Comparison of ENCODE assay signal across 24 mouse cellular contexts in genomic region chr6:136914234-136914633, GRCm38 (mm10). TPM values are rescaled to one million over a fixed set of nuclear protein-coding genes. Genes with fewer than 3 reads are reported as not detected.
DNase-seq lines count a peak whose midpoint lies in the region; ATAC-seq and TF ChIP-seq lines count a peak whose summit lies in the region.
"Had no signal": no experiment of that assay in that cellular context is flagged by ENCODE, and none has a peak within 500 bp of the region (broad histone marks: within the 10 kb centered on the region; RNA-seq: fewer than 3 reads in every experiment).

No protein-coding gene starts in this region.

- no peak overlapping the region for H3K9ac ChIP-seq in heart, embryonic 11.5 days (ENCODE audit: low read depth, low read length)
- H3K9ac ChIP-seq in heart, adult 2 months (ENCODE audit: low read depth, low read length) = no peak overlapping the region
- H3K9ac ChIP-seq in lung, embryonic 15.5 days = no peak overlapping the region
- H3K9ac ChIP-seq in limb, embryonic 12.5 days (replicated peaks) = no peak overlapping the region
- no peak overlapping the region for H3K9ac ChIP-seq in stomach, postnatal 0 days (ENCODE audit: low read length)
- H3K9ac ChIP-seq in forebrain, postnatal 0 days = no peak overlapping the region

- no peak for TF ChIP-seq CTCF in heart, adult 2 months (IDR thresholded peaks at IDR 0.05)
- no peak for TF ChIP-seq CTCF in stomach, postnatal 0 days (IDR thresholded peaks at IDR 0.05; ENCODE audit: low read depth)
- TF ChIP-seq CTCF in forebrain, postnatal 0 days (IDR thresholded peaks at IDR 0.05; ENCODE audit: low read depth) = no peak

- H3K4me2 ChIP-seq in heart, embryonic 11.5 days = no peak overlapping the region
- no peak overlapping the region for H3K4me2 ChIP-seq in lung, embryonic 15.5 days
- 0 out of 2 replicates have a peak overlapping the region, but pooled peaks have one; percentile 50 for H3K4me2 ChIP-seq in limb, embryonic 12.5 days
- no peak overlapping the region for H3K4me2 ChIP-seq in stomach, postnatal 0 days (replicated peaks; ENCODE audit: low read depth)
- H3K4me2 ChIP-seq in forebrain, postnatal 0 days (ENCODE audit: low read depth) = no peak overlapping the region

- no peaks in the 10 kb centered on the region for H3K27me3 ChIP-seq in heart, embryonic 11.5 days (ENCODE audit: control insufficient read depth, insufficient read depth, low read length)
- no peaks in the 10 kb centered on the region for H3K27me3 ChIP-seq in heart, adult 2 months (ENCODE audit: control insufficient read depth, insufficient read depth, low read length)
- H3K27me3 ChIP-seq in lung, embryonic 15.5 days = no peaks in the 10 kb centered on the region
- no peaks in the 10 kb centered on the region for H3K27me3 ChIP-seq in limb, embryonic 12.5 days
- no peaks in the 10 kb centered on the region for H3K27me3 ChIP-seq in stomach, postnatal 0 days (ENCODE audit: control insufficient read depth, insufficient read depth, low read length)
- no peaks in the 10 kb centered on the region for H3K27me3 ChIP-seq in forebrain, postnatal 0 days (ENCODE audit: insufficient read depth, low read length)
- H3K27me3 ChIP-seq: megakaryocyte, embryonic 14.5 days had no signal

- no peak for TF ChIP-seq POLR2A in heart, adult 2 months (IDR thresholded peaks at IDR 0.05; ENCODE audit: insufficient read depth, low read depth, low read length)

- no peak overlapping the region for H3K4me3 ChIP-seq in heart, embryonic 11.5 days (ENCODE audit: low read depth, low read length)
- H3K4me3 ChIP-seq in heart, adult 2 months = no peak overlapping the region
- H3K4me3 ChIP-seq in lung, embryonic 15.5 days = no peak overlapping the region
- no peak overlapping the region for H3K4me3 ChIP-seq in limb, embryonic 12.5 days (replicated peaks)
- no peak overlapping the region for H3K4me3 ChIP-seq in stomach, postnatal 0 days (ENCODE audit: low read depth, low read length)
- H3K4me3 ChIP-seq in forebrain, postnatal 0 days (ENCODE audit: low read depth, low read length) = no peak overlapping the region
- H3K4me3 ChIP-seq: erythroblast, embryonic 14.5 days; megakaryocyte, embryonic 14.5 days had no signal

- H3K36me3 ChIP-seq in heart, embryonic 11.5 days (ENCODE audit: control insufficient read depth, insufficient read depth, low read length) = no peaks in the 10 kb centered on the region
- no peaks in the 10 kb centered on the region; the same call in 1 of the 2 replicates for H3K36me3 ChIP-seq in heart, adult 2 months (ENCODE audit: control insufficient read depth, insufficient read depth, low read length)
- no peaks in the 10 kb centered on the region for H3K36me3 ChIP-seq in lung, embryonic 15.5 days
- no peaks in the 10 kb centered on the region for H3K36me3 ChIP-seq in limb, embryonic 12.5 days
- no peaks in the 10 kb centered on the region for H3K36me3 ChIP-seq in stomach, postnatal 0 days (ENCODE audit: control insufficient read depth, insufficient read depth, low read length)
- no peaks in the 10 kb centered on the region for H3K36me3 ChIP-seq in forebrain, postnatal 0 days (ENCODE audit: insufficient read depth)
- H3K36me3 ChIP-seq: hindbrain, embryonic 10.5 days had no signal

- H3K27ac ChIP-seq in heart, embryonic 11.5 days (ENCODE audit: low read depth, low read length) = 0 out of 2 replicates have a peak overlapping the region, but pooled peaks have one; percentile 1
- H3K27ac ChIP-seq in heart, adult 2 months = no peak overlapping the region; the same call in 1 of the 2 replicates
- H3K27ac ChIP-seq in lung, embryonic 15.5 days = peak overlapping the region; percentile 80; the same call in 1 of the 2 replicates
- peak overlapping the region; percentile 89 for H3K27ac ChIP-seq in limb, embryonic 12.5 days
- peak overlapping the region; percentile 78 for H3K27ac ChIP-seq in stomach, postnatal 0 days (replicated peaks)
- no peak overlapping the region for H3K27ac ChIP-seq in forebrain, postnatal 0 days (ENCODE audit: low read depth, low read length)
- H3K27ac ChIP-seq: hindbrain, embryonic 10.5 days; hindbrain, postnatal 0 days had no signal

- H3K9me3 ChIP-seq in heart, embryonic 11.5 days (replicated peaks; ENCODE audit: control insufficient read depth, low read length) = no peaks in the 10 kb centered on the region
- H3K9me3 ChIP-seq in lung, embryonic 15.5 days = no peaks in the 10 kb centered on the region
- H3K9me3 ChIP-seq in limb, embryonic 12.5 days = no peaks in the 10 kb centered on the region
- H3K9me3 ChIP-seq in stomach, postnatal 0 days (ENCODE audit: control insufficient read depth, low read length) = no peaks in the 10 kb centered on the region
- H3K9me3 ChIP-seq in forebrain, postnatal 0 days (ENCODE audit: low read length) = no peaks in the 10 kb centered on the region
- H3K9me3 ChIP-seq: hindbrain, embryonic 10.5 days had no signal

- H3K4me1 ChIP-seq in heart, embryonic 11.5 days (ENCODE audit: control insufficient read depth, insufficient read depth, low read length) = peaks cover 9% of the 10 kb centered on the region
- H3K4me1 ChIP-seq in heart, adult 2 months (ENCODE audit: control insufficient read depth, insufficient read depth, low read length) = peaks cover 5% of the 10 kb centered on the region
- peaks cover 40% of the 10 kb centered on the region for H3K4me1 ChIP-seq in lung, embryonic 15.5 days
- H3K4me1 ChIP-seq in limb, embryonic 12.5 days (replicated peaks) = peaks cover 38% of the 10 kb centered on the region
- H3K4me1 ChIP-seq in stomach, postnatal 0 days (replicated peaks; ENCODE audit: control insufficient read depth, insufficient read depth) = 0 out of 2 replicates have a peak, but pooled peaks cover 8% of the 10 kb centered on the region
- H3K4me1 ChIP-seq in forebrain, postnatal 0 days (ENCODE audit: insufficient read depth) = 0 out of 2 replicates have a peak, but pooled peaks cover 5% of the 10 kb centered on the region

- WGBS in heart, embryonic 11.5 days (ENCODE audit: insufficient replicate concordance) = 92% methylated on average over 6 of the region's 6 CpGs
- whole genome bisulfite sequencing in heart, adult 2 months = 95% methylated on average over 6 of the region's 6 CpGs
- 91% methylated on average over 6 of the region's 6 CpGs for WGBS in lung, embryonic 15.5 days
- 87% methylated on average over 6 of the region's 6 CpGs for WGBS in limb, embryonic 12.5 days
- WGBS in stomach, postnatal 0 days = 71% methylated on average over 6 of the region's 6 CpGs
- WGBS in forebrain, postnatal 0 days = 94% methylated on average over 6 of the region's 6 CpGs

- no peak for TF ChIP-seq EP300 in heart, adult 2 months (IDR thresholded peaks at IDR 0.05; ENCODE audit: insufficient read depth, low read depth, low read length)
- TF ChIP-seq EP300 in stomach, postnatal 0 days (optimal IDR thresholded peaks at IDR 0.05) = no peak

- no peaks in the 10 kb centered on the region for H3K79me2 ChIP-seq in heart, adult 2 months (replicated peaks; ENCODE audit: control insufficient read depth, insufficient read depth, low read length)

- no peak for DNase-seq in heart, adult 2 months
- DNase-seq in lung, postnatal 36 days = no peak
- DNase-seq in stomach, postnatal 0 days (ENCODE audit: low spot score) = no peak
- DNase-seq in forebrain, postnatal 0 days = no peak
- DNase-seq: adrenal gland, postnatal 36 days; cerebellum, adult 11-12 months; cerebellum, postnatal 14 days; embryo, embryonic 11 days; liver; lung, postnatal 10 days; midbrain, embryonic 14.5 days; thymus, adult 2 months had no signal

- intact Hi-C loops in heart, adult 2 months (cut with DNase I) = no loop called here

- no peak for ATAC-seq in heart, embryonic 11.5 days (replicated peaks; ENCODE audit: insufficient number of reproducible peaks, low FRiP score, low TSS enrichment)
- ATAC-seq in lung, embryonic 15.5 days (ENCODE audit: borderline replicate concordance, extremely low read depth, low FRiP score, low TSS enrichment) = no peak
- no peak for ATAC-seq in limb, embryonic 12.5 days (ENCODE audit: insufficient number of reproducible peaks, insufficient read depth, low FRiP score, low TSS enrichment, low read depth)
- ATAC-seq in stomach, postnatal 0 days (ENCODE audit: low FRiP score, low TSS enrichment) = no peak
- no peak for ATAC-seq in forebrain, postnatal 0 days
- ATAC-seq: hindbrain, postnatal 0 days had no signal

RNA-seq across cellular contexts. Expression of gene Erp27, which starts 7.7 kb away (rescaled TPM):
- 1.3 and 1.5 TPM in 2 replicates for polyA plus RNA-seq in heart, embryonic 11.5 days (2014; fragmentation: Nextera tagmentation; extraction: Ambion mirVana)
- not detected for total RNA-seq in heart, adult 2 months (2021)
- polyA plus RNA-seq in heart, adult 2 months (2012; rRNA removed) = 0.29 and 0.51 TPM in 2 replicates
- 0.40 and 0.62 TPM in 2 replicates for polyA plus RNA-seq in lung, embryonic 15.5 days (2015; fragmentation: Nextera tagmentation; extraction: Ambion mirVana)
- polyA plus RNA-seq in limb, embryonic 12.5 days (2016; fragmentation: Nextera tagmentation; extraction: Ambion mirVana) = 0.15 and 0.33 TPM in 2 replicates
- polyA plus RNA-seq in stomach, postnatal 0 days (2015; fragmentation: Nextera tagmentation; extraction: Ambion mirVana) = 0.65 and 1.0 TPM in 2 replicates
- total RNA-seq in forebrain, postnatal 0 days (2014; rRNA removed) = 0.19 and 0.77 TPM in 2 replicates
- polyA plus RNA-seq in forebrain, postnatal 0 days (2015; fragmentation: Nextera tagmentation; extraction: Ambion mirVana) = 0.79 and 0.92 TPM in 2 replicates
- total RNA-seq: gastrocnemius, postnatal 36 days; hindbrain, postnatal 0 days had no signal
- polyA plus RNA-seq: erythroblast, embryonic 14.5 days; hindbrain, embryonic 10.5 days; hindbrain, postnatal 0 days; midbrain, embryonic 14.5 days; neural tube, embryonic 14.5 days had no signal

RNA-seq across cellular contexts. Expression of gene Pde6h, which starts 9.4 kb away (rescaled TPM):
- 0.43 TPM in 1 of 2 replicates, not detected in the other for polyA plus RNA-seq in heart, embryonic 11.5 days (2014; fragmentation: Nextera tagmentation; extraction: Ambion mirVana)
- under 1 TPM in 1 of 2 experiments, not detected in 1; 0.30 TPM for total RNA-seq in heart, adult 2 months (2021)
- 0.04 and 0.26 TPM in 2 replicates for polyA plus RNA-seq in heart, adult 2 months (2012; rRNA removed)
- 0.47 TPM in 1 of 2 replicates, not detected in the other for polyA plus RNA-seq in lung, embryonic 15.5 days (2015; fragmentation: Nextera tagmentation; extraction: Ambion mirVana)
- polyA plus RNA-seq in limb, embryonic 12.5 days (2016; fragmentation: Nextera tagmentation; extraction: Ambion mirVana) = 0.23 TPM in 1 of 2 replicates, not detected in the other
- polyA plus RNA-seq in stomach, postnatal 0 days (2015; fragmentation: Nextera tagmentation; extraction: Ambion mirVana) = 0.06 and 0.40 TPM in 2 replicates
- total RNA-seq in forebrain, postnatal 0 days (2014; rRNA removed) = 0.05 and 0.31 TPM in 2 replicates
- 0.34 TPM in 1 of 2 replicates, not detected in the other for polyA plus RNA-seq in forebrain, postnatal 0 days (2015; fragmentation: Nextera tagmentation; extraction: Ambion mirVana)
- total RNA-seq: adrenal gland, postnatal 36 days; gastrocnemius, postnatal 36 days; hindbrain, postnatal 0 days had no signal
- polyA plus RNA-seq: erythroblast, embryonic 14.5 days; forebrain, embryonic 14.5 days; heart, embryonic 14.5 days; hindbrain, embryonic 10.5 days; midbrain, embryonic 14.5 days; neural tube, embryonic 14.5 days; small intestine, adult 2 months had no signal

RNA-seq across cellular contexts. Expression of gene Arhgdib, which starts 27.5 kb away (rescaled TPM):
- polyA plus RNA-seq in heart, embryonic 11.5 days (2014; fragmentation: Nextera tagmentation; extraction: Ambion mirVana) = 115 and 128 TPM in 2 replicates
- 10 to 100 TPM; 24.0 to 30.4 TPM for total RNA-seq in heart, adult 2 months (2021)
- 41.7 and 57.6 TPM in 2 replicates for polyA plus RNA-seq in heart, adult 2 months (2012; rRNA removed)
- polyA plus RNA-seq in lung, embryonic 15.5 days (2015; fragmentation: Nextera tagmentation; extraction: Ambion mirVana) = 69.8 and 82.9 TPM in 2 replicates
- 33.9 and 42.1 TPM in 2 replicates for polyA plus RNA-seq in limb, embryonic 12.5 days (2016; fragmentation: Nextera tagmentation; extraction: Ambion mirVana)
- 27.3 and 34.9 TPM in 2 replicates for polyA plus RNA-seq in stomach, postnatal 0 days (2015; fragmentation: Nextera tagmentation; extraction: Ambion mirVana)
- 14.9 and 23.0 TPM in 2 replicates for total RNA-seq in forebrain, postnatal 0 days (2014; rRNA removed)
- polyA plus RNA-seq in forebrain, postnatal 0 days (2015; fragmentation: Nextera tagmentation; extraction: Ambion mirVana) = 29.3 and 37.5 TPM in 2 replicates

RNA-seq across cellular contexts. Expression of gene Mgp, which starts 38.6 kb away (rescaled TPM):
- polyA plus RNA-seq in heart, embryonic 11.5 days (2014; fragmentation: Nextera tagmentation; extraction: Ambion mirVana) = 73.6 and 75.1 TPM in 2 replicates
- total RNA-seq in heart, adult 2 months (2021) = 100 to 1,000 TPM; 409 to 433 TPM
- 1,071 and 1,296 TPM in 2 replicates for polyA plus RNA-seq in heart, adult 2 months (2012; rRNA removed)
- 918 and 931 TPM in 2 replicates for polyA plus RNA-seq in lung, embryonic 15.5 days (2015; fragmentation: Nextera tagmentation; extraction: Ambion mirVana)
- polyA plus RNA-seq in limb, embryonic 12.5 days (2016; fragmentation: Nextera tagmentation; extraction: Ambion mirVana) = 28.7 and 40.3 TPM in 2 replicates
- polyA plus RNA-seq in stomach, postnatal 0 days (2015; fragmentation: Nextera tagmentation; extraction: Ambion mirVana) = 392 and 473 TPM in 2 replicates
- total RNA-seq in forebrain, postnatal 0 days (2014; rRNA removed) = 31.2 and 32.7 TPM in 2 replicates
- polyA plus RNA-seq in forebrain, postnatal 0 days (2015; fragmentation: Nextera tagmentation; extraction: Ambion mirVana) = 39.9 and 57.8 TPM in 2 replicates
- polyA plus RNA-seq: erythroblast, embryonic 14.5 days had no signal

RNA-seq across cellular contexts. Expression of gene Art4, which starts 56.7 kb away (rescaled TPM):
- 13.2 and 15.1 TPM in 2 replicates for polyA plus RNA-seq in heart, embryonic 11.5 days (2014; fragmentation: Nextera tagmentation; extraction: Ambion mirVana)
- total RNA-seq in heart, adult 2 months (2021) = 10 to 100 TPM; 16.3 to 19.6 TPM
- polyA plus RNA-seq in heart, adult 2 months (2012; rRNA removed) = 12.8 and 19.9 TPM in 2 replicates
- 6.6 and 7.1 TPM in 2 replicates for polyA plus RNA-seq in lung, embryonic 15.5 days (2015; fragmentation: Nextera tagmentation; extraction: Ambion mirVana)
- polyA plus RNA-seq in limb, embryonic 12.5 days (2016; fragmentation: Nextera tagmentation; extraction: Ambion mirVana) = 1.8 and 2.5 TPM in 2 replicates
- polyA plus RNA-seq in stomach, postnatal 0 days (2015; fragmentation: Nextera tagmentation; extraction: Ambion mirVana) = 3.2 and 3.3 TPM in 2 replicates
- total RNA-seq in forebrain, postnatal 0 days (2014; rRNA removed) = not detected in 2 replicates
- polyA plus RNA-seq in forebrain, postnatal 0 days (2015; fragmentation: Nextera tagmentation; extraction: Ambion mirVana) = 0.13 and 0.23 TPM in 2 replicates
- polyA plus RNA-seq: forebrain, embryonic 14.5 days; midbrain, embryonic 14.5 days; neural tube, embryonic 14.5 days had no signal

Comparison
In these comparisons a context has a peak if more than half of its experiments do, and no peak if none do; other contexts are left out.
1. H3K27ac ChIP-seq: peak in heart, embryonic 11.5 days (single experiment), lung, embryonic 15.5 days (single experiment), limb, embryonic 12.5 days (single experiment) and stomach, postnatal 0 days (single experiment); none in heart, adult 2 months (single experiment) and forebrain, postnatal 0 days (single experiment).